Mouse (Mus musculus) midbrain, embryonic 10.5 days (tissue): ENCODE data around the gene Per2. TPM values are rescaled to one million over a fixed set of nuclear protein-coding genes. Genes with fewer than 3 reads are reported as not detected.

Experiments used
- DNase-seq: peaks from one replicate; pipeline ENCODE4 v3.0.0-alpha.2; 2017; ENCODE audit warnings: low spot score
- H3K27ac ChIP-seq: fragments of 300-500 bp; sonication (generic); replicated peaks from 2 replicates; pipeline ENCODE4 v1.5.1; 2016; ENCODE audit warnings: mild to moderate bottlenecking
- H3K27me3 ChIP-seq: fragments of 300-500 bp; sonication (generic); 2 replicates; pipeline ENCODE4 v1.6.1; 2016; ENCODE audit warnings: low read depth, mild to moderate bottlenecking; ENCODE audit not compliant: poor library complexity, severe bottlenecking
- H3K36me3 ChIP-seq: fragments of 300-500 bp; sonication (generic); 2 replicates; pipeline ENCODE4 v1.6.1; 2016; ENCODE audit warnings: mild to moderate bottlenecking, moderate library complexity
- H3K4me1 ChIP-seq: fragments of 300-500 bp; sonication (generic); 2 replicates; pipeline ENCODE4 v1.6.1; 2016
- H3K4me3 ChIP-seq: fragments of 300-500 bp; sonication (generic); 2 replicates; pipeline ENCODE4 v1.5.1; 2016; ENCODE audit warnings: mild to moderate bottlenecking, moderate library complexity
- H3K9me3 ChIP-seq: fragments of 300-500 bp; sonication (generic); replicated peaks from 2 replicates; pipeline ENCODE4 v1.6.1; 2016; ENCODE audit warnings: mild to moderate bottlenecking
- WGBS: fragments of 180-500 bp; shearing (Covaris S2); methylation state at CpG from one replicate; pipeline ENCODE4 v1.1.7; 2016; 5-methylcytosine and 5-hydroxymethylcytosine counted together
- polyA plus RNA-seq: library from polyadenylated mRNA; unstranded; fragments of >200 nt; fragmentation: Nextera tagmentation; extraction: Ambion mirVana; gene quantifications from 2 replicates; pipeline ENCODE4 v1.2.1, GENCODE M21; 2016

The Per2 gene
- polyA plus RNA-seq, 1 experiment from 2014 or later, result 4.0 TPM

GRCm38 (mm10) chr1:91457116-91457515 is 2.0 kb downstream of the Per2 start:
- Histone ChIP-seq H3K36me3 (no peaks in the 10 kb centered on the region), H3K27me3 (peaks cover 29% of the 10 kb centered on the region), H3K4me3 (peak overlapping the region; percentile 31; the same call in 1 of the 2 replicates), H3K27ac (peak overlapping the region; percentile 81), H3K4me1 (peaks cover 70% of the 10 kb centered on the region), H3K9me3 (no peaks in the 10 kb centered on the region)
- DNase-seq, result no peak
- WGBS, result 85% methylated on average over 4 of the region's 4 CpGs

GRCm38 (mm10) chr1:91456301-91456801 is 2.8 kb downstream of the Per2 start:
- peak overlapping the region; percentile 81 for H3K27ac ChIP-seq
- DNase-seq, result peak; percentile 52

GRCm38 (mm10) chr1:91455661-91456161 is 3.4 kb downstream of the Per2 start:
- 37% methylated on average over 7 of the region's 7 CpGs for WGBS
- H3K27me3 ChIP-seq, result peaks cover 27% of the 10 kb centered on the region
- peaks cover 75% of the 10 kb centered on the region for H3K4me1 ChIP-seq
- no peaks in the 10 kb centered on the region for H3K36me3 ChIP-seq
- peak overlapping the region; percentile 31 for H3K4me3 ChIP-seq
- H3K27ac ChIP-seq, result peak overlapping the region; percentile 81
- DNase-seq, result peak; percentile 70
- H3K9me3 ChIP-seq, result no peaks in the 10 kb centered on the region

More at GRCm38 (mm10) chr1:91456301-91456801, 2.8 kb downstream of the Per2 start:
- Histone ChIP-seq H3K4me3 (peak overlapping the region; percentile 31), H3K9me3 (no peaks in the 10 kb centered on the region), H3K4me1 (peaks cover 76% of the 10 kb centered on the region), H3K27me3 (peaks cover 29% of the 10 kb centered on the region), H3K36me3 (no peaks in the 10 kb centered on the region)
- 33% methylated on average over 11 of the region's 11 CpGs for WGBS

- no peak for DNase-seq
- Histone ChIP-seq H3K36me3 (no peaks in the 10 kb centered on the region), H3K27me3 (peaks cover 23% of the 10 kb centered on the region), H3K4me1 (peaks cover 67% of the 10 kb centered on the region), H3K27ac (peak overlapping the region; percentile 81), H3K4me3 (no peak overlapping the region), H3K9me3 (no peaks in the 10 kb centered on the region)
- WGBS, result 92% methylated on average over 3 of the region's 3 CpGs
Measured at GRCm38 (mm10) chr1:91454927-91455326, 4.2 kb downstream of the Per2 start.

- Histone ChIP-seq H3K36me3 (peaks cover 4% of the 10 kb centered on the region), H3K9me3 (no peaks in the 10 kb centered on the region), H3K4me3 (no peak overlapping the region), H3K4me1 (peaks cover 62% of the 10 kb centered on the region), H3K27ac (peak overlapping the region; percentile 81; the same call in 1 of the 2 replicates), H3K27me3 (peaks cover 23% of the 10 kb centered on the region)
- WGBS, result 93% methylated on average over 3 of the region's 3 CpGs
- no peak for DNase-seq
Measured at GRCm38 (mm10) chr1:91454366-91454765, 4.8 kb downstream of the Per2 start.

GRCm38 (mm10) chr1:91453932-91454331 is 5.2 kb downstream of the Per2 start:
- Histone ChIP-seq H3K27ac (no peak overlapping the region), H3K4me3 (no peak overlapping the region), H3K9me3 (no peaks in the 10 kb centered on the region), H3K27me3 (peaks cover 23% of the 10 kb centered on the region), H3K36me3 (peaks cover 8% of the 10 kb centered on the region), H3K4me1 (peaks cover 60% of the 10 kb centered on the region)
- 90% methylated on average over 9 of the region's 9 CpGs for whole genome bisulfite sequencing
- DNase-seq, result no peak

- H3K4me3 ChIP-seq, result no peak overlapping the region
- H3K27me3 ChIP-seq, result 0 out of 2 replicates have a peak, but pooled peaks cover 7% of the 10 kb centered on the region
- H3K27ac ChIP-seq, result peak overlapping the region; percentile 49
- DNase-seq, result no peak
- H3K36me3 ChIP-seq, result peaks cover 31% of the 10 kb centered on the region
- 77% methylated on average over 5 of the region's 5 CpGs for WGBS
- peaks cover 10% of the 10 kb centered on the region for H3K9me3 ChIP-seq
- peaks cover 37% of the 10 kb centered on the region for H3K4me1 ChIP-seq
Measured at GRCm38 (mm10) chr1:91451547-91452084, 7.5 kb downstream of the Per2 start.

- Histone ChIP-seq H3K36me3 (peaks cover 32% of the 10 kb centered on the region), H3K4me1 (peaks cover 29% of the 10 kb centered on the region), H3K4me3 (no peak overlapping the region), H3K9me3 (peaks cover 10% of the 10 kb centered on the region), H3K27ac (no peak overlapping the region), H3K27me3 (0 out of 2 replicates have a peak, but pooled peaks cover 7% of the 10 kb centered on the region)
- 94% methylated on average over 5 of the region's 5 CpGs for WGBS
- DNase-seq, result no peak
Measured at GRCm38 (mm10) chr1:91450851-91451250, 8.3 kb downstream of the Per2 start.

- no peaks in the 10 kb centered on the region for H3K27me3 ChIP-seq
- H3K27ac ChIP-seq, result no peak overlapping the region
- DNase-seq, result no peak
- peaks cover 32% of the 10 kb centered on the region for H3K36me3 ChIP-seq
- H3K4me1 ChIP-seq, result peaks cover 8% of the 10 kb centered on the region
- 94% methylated on average over 10 of the region's 10 CpGs for WGBS
- no peak overlapping the region for H3K4me3 ChIP-seq
- H3K9me3 ChIP-seq, result peaks cover 10% of the 10 kb centered on the region
Measured at GRCm38 (mm10) chr1:91448688-91449087, 10.4 kb downstream of the Per2 start.

GRCm38 (mm10) chr1:91446511-91446910 is 12.6 kb downstream of the Per2 start:
- no peak for DNase-seq
- H3K4me3 ChIP-seq, result no peak overlapping the region
- peaks cover 32% of the 10 kb centered on the region for H3K36me3 ChIP-seq
- H3K9me3 ChIP-seq, result peaks cover 10% of the 10 kb centered on the region
- 94% methylated on average over 4 of the region's 4 CpGs for WGBS
- no peak overlapping the region for H3K27ac ChIP-seq
- H3K27me3 ChIP-seq, result no peaks in the 10 kb centered on the region
- H3K4me1 ChIP-seq, result peaks cover 11% of the 10 kb centered on the region

- no peak overlapping the region for H3K27ac ChIP-seq
- no peak overlapping the region for H3K4me3 ChIP-seq
- H3K36me3 ChIP-seq, result peaks cover 32% of the 10 kb centered on the region
- no peaks in the 10 kb centered on the region for H3K27me3 ChIP-seq
- H3K9me3 ChIP-seq, result peaks cover 10% of the 10 kb centered on the region
- peaks cover 11% of the 10 kb centered on the region for H3K4me1 ChIP-seq
- WGBS, result 88% methylated on average over 8 of the region's 8 CpGs
- no peak for DNase-seq
Measured at GRCm38 (mm10) chr1:91446060-91446459, 13.1 kb downstream of the Per2 start.

- 94% methylated on average over 17 of the region's 17 CpGs for WGBS
- Histone ChIP-seq H3K27ac (no peak overlapping the region), H3K36me3 (peaks cover 32% of the 10 kb centered on the region), H3K4me3 (no peak overlapping the region), H3K27me3 (no peaks in the 10 kb centered on the region), H3K9me3 (peaks cover 10% of the 10 kb centered on the region), H3K4me1 (peaks cover 11% of the 10 kb centered on the region)
- no peak for DNase-seq
Measured at GRCm38 (mm10) chr1:91444841-91445830, 14.0 kb downstream of the Per2 start.
